Comparison of ENCODE assay signal across 9 mouse cellular contexts in the genomic region with DNA sequence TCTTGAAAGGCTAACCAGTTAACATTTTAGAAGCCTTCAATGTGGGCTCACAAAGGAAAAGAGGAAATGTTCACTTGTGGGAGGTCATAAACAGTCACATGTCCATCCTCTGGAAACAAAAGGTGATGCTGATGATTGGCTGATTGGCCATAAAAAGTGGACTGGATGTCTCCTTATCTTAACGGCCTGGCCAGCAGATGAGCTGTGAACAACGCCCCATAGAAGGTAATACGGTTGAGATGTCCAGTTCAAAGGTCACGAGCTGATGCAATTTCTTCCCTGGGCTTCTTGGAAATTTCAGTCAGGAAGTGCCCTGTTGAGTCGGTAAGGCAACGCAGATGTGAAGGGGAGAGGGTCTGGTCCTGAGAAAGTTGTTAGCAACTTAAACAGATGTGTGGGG. TPM values are rescaled to one million over a fixed set of nuclear protein-coding genes. Genes with fewer than 3 reads are reported as not detected.
DNase-seq lines count a peak whose midpoint lies in the region.
"Had no signal": no experiment of that assay in that cellular context is flagged by ENCODE, and none has a peak within 500 bp of the region (broad histone marks: within the 10 kb centered on the region; RNA-seq: fewer than 3 reads in every experiment).

No protein-coding gene starts in this region.

- peak; percentile 87 for DNase-seq in heart, adult 11 months
- DNase-seq in heart, postnatal 14 days, result no peak
- peak; percentile 31 for DNase-seq in testis, postnatal 14 days (ENCODE audit: low spot score)
- DNase-seq in testis, postnatal 10 days (ENCODE audit: low spot score), result no peak
- peak; percentile 49 to 69 for DNase-seq in kidney, postnatal 36 days
- peak; percentile 89 for DNase-seq in yolk sac, embryonic 10.5 days (ENCODE audit: low spot score)
- DNase-seq in adrenal gland, postnatal 4 days (ENCODE audit: low spot score in 2 of 2), result no peak
- DNase-seq in adrenal gland, postnatal 25 days, result no peak
- DNase-seq: cerebellum, postnatal 25 days had no signal

- intact Hi-C loops in heart, postnatal 14 days (cut with DNase I), result no loop called here

RNA-seq across cellular contexts. Expression of gene Bmp2k, which starts 28.9 kb away (rescaled TPM):
- total RNA-seq in heart, postnatal 14 days (2021), result 10 to 100 TPM; 11.5 to 12.1 TPM
- total RNA-seq in adrenal gland, postnatal 4 days (2021), result 10 to 100 TPM; 25.3 to 26.8 TPM
- 28.8 and 37.2 TPM in 2 replicates for total RNA-seq in adrenal gland, postnatal 25 days (2021)

Comparison
In these comparisons a context has a peak if more than half of its experiments do, and no peak if none do; other contexts are left out.
1. DNase-seq: peak in heart, adult 11 months (single experiment), testis, postnatal 14 days (single experiment), kidney, postnatal 36 days (2 of 2) and yolk sac, embryonic 10.5 days (single experiment); none in heart, postnatal 14 days (0 of 2), testis, postnatal 10 days (single experiment), adrenal gland, postnatal 4 days (0 of 2) and adrenal gland, postnatal 25 days (single experiment).